21 mouse cellular contexts compared by ENCODE assay signal in the genomic region with DNA sequence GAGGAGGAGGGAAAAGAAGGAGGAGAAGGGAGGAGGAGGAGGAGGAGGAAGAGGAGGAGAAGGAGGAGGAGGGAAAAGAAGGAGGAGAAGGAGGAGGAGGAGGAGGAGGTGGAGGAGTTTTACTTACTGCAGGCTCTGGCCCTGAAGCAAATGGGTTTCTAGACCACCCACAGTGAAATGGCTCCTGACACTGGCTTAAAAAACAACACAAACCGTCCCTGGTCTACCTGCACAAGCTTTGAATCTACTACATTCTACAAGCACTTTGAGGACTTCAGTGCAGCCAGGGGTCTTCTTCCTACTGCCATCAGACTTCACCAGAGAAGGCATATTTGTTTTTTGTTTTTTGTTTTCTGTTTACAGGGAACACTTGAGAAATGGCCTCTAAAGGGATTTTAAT. TPM values are rescaled to one million over a fixed set of nuclear protein-coding genes. Genes with fewer than 3 reads are reported as not detected.
"Had no signal": no experiment of that assay in that cellular context is flagged by ENCODE, and none has a peak within 500 bp of the region (broad histone marks: within the 10 kb centered on the region; RNA-seq: fewer than 3 reads in every experiment).

No protein-coding gene starts in this region.

- H3K4me3 ChIP-seq: intestine, embryonic 15.5 days; layer of hippocampus, adult 2 months; limb, embryonic 10.5 days; limb, embryonic 13.5 days; liver, embryonic 12.5 days; liver, embryonic 15.5 days; lung, embryonic 15.5 days; megakaryocyte, embryonic 14.5 days; midbrain, embryonic 10.5 days; midbrain, embryonic 13.5 days; myocyte; stomach, embryonic 15.5 days had no signal

- H3K9ac ChIP-seq: intestine, embryonic 15.5 days; limb, embryonic 13.5 days; liver, embryonic 12.5 days; liver, embryonic 15.5 days; lung, embryonic 15.5 days; midbrain, embryonic 13.5 days; stomach, embryonic 15.5 days had no signal

- H3K27ac ChIP-seq: intestine, embryonic 15.5 days; limb, embryonic 13.5 days; liver, embryonic 12.5 days; liver, embryonic 15.5 days; lung, embryonic 15.5 days; midbrain, embryonic 10.5 days; midbrain, embryonic 13.5 days; stomach, embryonic 15.5 days had no signal

- H3K27me3 ChIP-seq: intestine, embryonic 15.5 days; lung, embryonic 15.5 days; stomach, embryonic 15.5 days had no signal

- DNase-seq: kidney, adult 11 months; kidney, adult 8-10 months; kidney, postnatal 14 days; layer of hippocampus, adult 9-11 months; liver; lung, adult 18-20 months; lung, postnatal 10 days; lung, postnatal 36 days had no signal

- H3K4me2 ChIP-seq: intestine, embryonic 15.5 days; limb, embryonic 13.5 days; liver, embryonic 12.5 days; liver, embryonic 15.5 days; lung, embryonic 15.5 days; midbrain, embryonic 13.5 days; stomach, embryonic 15.5 days had no signal

- H3K9me3 ChIP-seq: intestine, embryonic 15.5 days; limb, embryonic 10.5 days; limb, embryonic 13.5 days; liver, embryonic 12.5 days; liver, embryonic 15.5 days; lung, embryonic 15.5 days; megakaryocyte, embryonic 14.5 days; midbrain, embryonic 10.5 days; midbrain, embryonic 13.5 days; stomach, embryonic 15.5 days had no signal

- H3K4me1 ChIP-seq: liver, embryonic 15.5 days had no signal

- ATAC-seq: intestine, embryonic 15.5 days; liver, embryonic 12.5 days; midbrain, embryonic 13.5 days; midbrain, embryonic 16.5 days had no signal

- H3K36me3 ChIP-seq: intestine, embryonic 15.5 days; limb, embryonic 10.5 days; limb, embryonic 13.5 days; liver, embryonic 12.5 days; liver, embryonic 15.5 days; lung, embryonic 15.5 days; midbrain, embryonic 10.5 days; midbrain, embryonic 13.5 days; stomach, embryonic 15.5 days had no signal

RNA-seq across cellular contexts. Expression of a gene that starts 51.2 kb away (rescaled TPM):
- polyA plus RNA-seq: myocyte had no signal
